Mouse (Mus musculus) heart, adult 2 months (tissue): ENCODE results near the gene Lcn5.

Experiments used
- CTCF ChIP-seq: fragments of 200-600 bp; IDR thresholded peaks from 2 replicates; pipeline ENCODE4 v1.8.1; 2022; ENCODE audit warnings: antibody characterized with exemption, mild to moderate bottlenecking, moderate library complexity
- EP300 ChIP-seq: fragments of 200-500 bp; IDR thresholded peaks from 2 replicates; pipeline ENCODE4 v1.6.1; 2011; ENCODE audit warnings: low read depth, low read length, control low read depth; ENCODE audit not compliant: insufficient read depth
- POLR2A ChIP-seq: fragments of 200-500 bp; IDR thresholded peaks from 2 replicates; pipeline ENCODE4 v1.6.1; 2011; ENCODE audit warnings: mild to moderate bottlenecking, low read depth, low read length, control low read depth; ENCODE audit not compliant: insufficient read depth

GRCm38 (mm10) chr2:25657652-25658051 is at the start of gene Lcn5:
- no peak for TF ChIP-seq POLR2A
- TF ChIP-seq CTCF, result no peak
- TF ChIP-seq EP300, result no peak
